Mouse (Mus musculus) C2C12 (cell line): ENCODE results near the gene Ankrd33.

Experiments used
- CEBPB ChIP-seq: IDR thresholded peaks from one replicate; pipeline ENCODE4 v1.6.1; 2011; ENCODE audit warnings: low read depth, mild to moderate bottlenecking, control low read depth, moderate library complexity
- CTCF ChIP-seq: IDR thresholded peaks from one replicate; pipeline ENCODE4 v1.5.1; 2011; ENCODE audit not compliant: control insufficient read depth, insufficient read depth, insufficient read length
- FOSL1 ChIP-seq: IDR thresholded peaks from one replicate; pipeline ENCODE4 v1.8.0; 2011; ENCODE audit warnings: mild to moderate bottlenecking, low read length; ENCODE audit not compliant: poor library complexity, insufficient read depth, severe bottlenecking
- MAX ChIP-seq: IDR thresholded peaks from one replicate; pipeline ENCODE4 v1.6.1; 2011; ENCODE audit warnings: mild to moderate bottlenecking, control low read depth
- MYOD1 ChIP-seq: IDR thresholded peaks from one replicate; pipeline ENCODE4 v1.6.1; 2011; ENCODE audit warnings: low read depth; ENCODE audit not compliant: control insufficient read depth, insufficient read length
- MYOG ChIP-seq: IDR thresholded peaks from one replicate; pipeline ENCODE4 v1.6.1; 2011; ENCODE audit not compliant: control insufficient read depth, insufficient read length; ENCODE audit errors: extremely low read depth
- USF1 ChIP-seq: IDR thresholded peaks from one replicate; pipeline ENCODE4 v1.6.1; 2011; ENCODE audit warnings: low read depth, mild to moderate bottlenecking, control low read depth, moderate library complexity

- TF ChIP-seq CEBPB = no peak
- no peak for TF ChIP-seq CTCF
- TF ChIP-seq MAX = no peak
- TF ChIP-seq USF1 = no peak
- TF ChIP-seq FOSL1 = no peak
- TF ChIP-seq MYOG = no peak
- no peak for TF ChIP-seq MYOD1
These were observed 48.4 kb upstream of the Ankrd33 start for GRCm38 (mm10) chr15:101066920-101067696.
